Mouse (Mus musculus) gastrocnemius, postnatal 10 days (tissue): ENCODE measurements around the gene Ppil4. TPM values are rescaled to one million over a fixed set of nuclear protein-coding genes. Genes with fewer than 3 reads are reported as not detected.

Source experiments
- DNase-seq: peaks from one replicate; pipeline ENCODE4 v3.0.0; 2021; ENCODE audit warnings: mixed read lengths
- microRNA-seq, 2 experiments: library from miRNA; unstranded; fragments of <30 nt; microRNA quantifications; one replicate each; pipeline ENCODE4 v1.2.0; 2021
- total RNA-seq, 2 experiments: library from RNA; stranded (reverse); gene quantifications; 2 replicates each; pipeline ENCODE4 v1.2.3; 2021

Ppil4 gene
- total RNA-seq, 2 experiments from 2014 or later, result 14.5 to 17.6 TPM

DNA sequence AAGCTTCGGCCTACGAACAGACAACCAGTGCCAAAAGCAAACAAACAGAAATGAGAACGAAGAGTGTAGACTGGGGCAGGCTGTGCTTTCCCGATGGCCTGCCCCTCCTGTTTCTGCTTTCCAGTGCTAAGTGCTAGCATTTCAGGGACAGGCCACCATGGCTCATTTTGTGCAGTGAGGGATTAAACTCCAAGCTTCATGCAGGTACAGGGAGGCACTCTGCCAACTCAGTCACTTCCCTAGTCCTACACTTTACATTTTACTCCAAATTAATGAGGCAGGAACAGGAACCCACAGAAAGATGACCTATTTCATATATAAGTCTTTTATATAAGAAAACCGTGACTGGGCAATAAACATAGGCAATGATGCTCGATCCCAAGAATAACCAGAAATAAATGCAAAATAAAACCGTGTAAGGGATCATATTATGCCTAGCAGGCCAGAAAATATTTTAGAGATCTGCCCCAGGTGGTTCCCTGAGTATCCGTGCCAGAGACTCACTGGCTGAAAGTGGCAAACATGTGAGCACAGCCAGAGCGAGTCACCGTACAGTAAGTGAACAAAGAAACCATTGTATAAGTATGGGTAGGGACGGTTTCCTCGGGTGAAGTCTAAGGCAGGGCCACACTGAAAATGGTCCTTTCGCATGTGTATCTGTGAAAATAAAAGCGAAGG lies 68.7 kb downstream of the Ppil4 start:
- DNase-seq, result no peak

DNA sequence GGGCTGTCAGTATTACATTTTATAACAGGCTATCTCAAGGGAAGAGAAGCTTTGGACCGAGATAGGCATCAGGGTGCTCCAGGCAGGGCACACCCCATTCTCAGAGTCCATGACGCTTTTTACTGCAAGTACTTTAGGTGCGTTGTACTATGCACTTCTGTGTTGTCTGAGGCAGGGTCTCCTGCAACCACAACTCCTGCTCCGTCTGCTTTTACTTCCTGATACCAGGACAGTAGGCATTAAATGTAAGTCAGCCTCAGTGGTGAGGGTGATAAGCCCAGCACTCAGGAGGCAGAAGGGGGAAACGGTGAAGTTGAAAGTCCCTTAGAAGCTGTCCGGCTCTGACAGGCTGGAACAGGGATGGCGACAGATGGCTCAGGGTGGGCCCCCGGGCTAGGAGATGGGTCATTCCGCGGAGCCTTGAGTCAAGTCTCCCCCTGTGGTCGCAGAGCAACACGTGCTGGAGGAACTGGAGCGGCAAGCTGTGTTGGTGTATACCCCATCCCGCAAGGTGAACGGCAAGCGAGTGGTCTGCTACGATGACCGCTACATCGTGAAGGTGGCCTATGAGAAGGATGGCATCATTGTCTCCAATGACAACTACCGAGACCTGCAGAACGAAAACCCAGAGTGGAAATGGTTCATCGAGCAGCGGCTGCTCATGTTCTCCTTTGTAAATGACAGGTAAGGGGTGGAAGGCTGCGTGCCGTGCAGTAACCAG lies 69.4 kb downstream of the Ppil4 start:
- no peak for DNase-seq

DNA sequence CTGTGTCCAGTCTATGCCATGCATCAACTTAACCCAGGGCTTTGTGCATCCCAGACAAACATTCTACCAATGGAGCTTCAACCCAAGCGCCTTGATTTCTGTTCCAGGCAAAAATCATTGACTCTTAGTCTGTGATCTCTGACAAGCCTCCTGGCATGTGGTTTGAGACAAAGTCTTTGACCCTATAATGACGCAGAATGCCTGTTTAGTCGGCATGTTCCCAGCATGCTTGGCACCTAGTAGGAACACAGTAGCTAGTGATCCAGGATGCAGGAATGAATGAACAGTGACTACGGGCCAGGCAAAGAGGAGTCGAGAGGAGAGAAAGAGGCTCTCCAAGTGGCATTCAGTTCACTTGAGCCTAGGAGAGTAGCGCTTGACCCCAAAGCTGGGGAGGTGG lies 70.7 kb downstream of the Ppil4 start:
- DNase-seq, result no peak

DNA sequence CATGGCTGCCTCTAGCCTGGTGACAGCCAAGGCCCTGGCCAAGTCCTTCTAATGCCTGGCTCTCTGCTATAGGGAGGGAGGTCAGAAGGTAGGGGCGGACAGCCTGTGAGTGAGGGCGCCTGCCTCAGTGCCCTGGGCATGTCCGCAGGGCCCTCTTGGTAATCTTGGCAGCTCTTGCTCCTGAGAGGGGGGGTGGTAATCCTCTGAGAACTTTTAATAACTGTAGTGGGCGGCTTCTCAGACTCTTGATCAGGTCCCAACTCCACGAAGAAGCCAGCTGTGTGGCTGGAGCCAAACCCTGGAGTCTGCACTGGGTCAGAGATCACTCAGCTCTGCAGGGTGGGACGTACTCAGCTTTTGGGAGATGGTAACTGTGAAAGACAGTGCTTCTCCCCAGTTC lies 71.5 kb downstream of the Ppil4 start:
- peak; percentile 24 for DNase-seq

DNA sequence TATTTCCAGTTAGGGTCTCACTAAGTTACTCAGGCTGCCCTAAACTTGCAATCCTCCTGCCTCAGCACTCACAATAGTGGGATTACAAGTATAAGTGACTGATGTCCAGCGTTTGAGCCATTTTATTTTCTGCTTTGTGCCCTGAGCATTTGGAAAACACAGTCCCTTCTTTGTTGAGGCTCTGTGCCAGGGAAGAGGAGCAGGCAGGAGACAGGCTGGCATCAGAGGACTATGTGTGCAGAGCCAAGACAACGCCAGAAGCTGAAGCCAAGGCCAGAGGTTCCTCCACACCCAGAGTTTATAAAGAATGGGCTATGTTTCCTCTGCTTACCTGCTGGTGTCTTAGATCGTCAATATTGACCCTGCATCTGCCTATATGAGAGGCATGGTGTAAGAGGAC lies 72.1 kb downstream of the Ppil4 start:
- no peak for DNase-seq

DNA sequence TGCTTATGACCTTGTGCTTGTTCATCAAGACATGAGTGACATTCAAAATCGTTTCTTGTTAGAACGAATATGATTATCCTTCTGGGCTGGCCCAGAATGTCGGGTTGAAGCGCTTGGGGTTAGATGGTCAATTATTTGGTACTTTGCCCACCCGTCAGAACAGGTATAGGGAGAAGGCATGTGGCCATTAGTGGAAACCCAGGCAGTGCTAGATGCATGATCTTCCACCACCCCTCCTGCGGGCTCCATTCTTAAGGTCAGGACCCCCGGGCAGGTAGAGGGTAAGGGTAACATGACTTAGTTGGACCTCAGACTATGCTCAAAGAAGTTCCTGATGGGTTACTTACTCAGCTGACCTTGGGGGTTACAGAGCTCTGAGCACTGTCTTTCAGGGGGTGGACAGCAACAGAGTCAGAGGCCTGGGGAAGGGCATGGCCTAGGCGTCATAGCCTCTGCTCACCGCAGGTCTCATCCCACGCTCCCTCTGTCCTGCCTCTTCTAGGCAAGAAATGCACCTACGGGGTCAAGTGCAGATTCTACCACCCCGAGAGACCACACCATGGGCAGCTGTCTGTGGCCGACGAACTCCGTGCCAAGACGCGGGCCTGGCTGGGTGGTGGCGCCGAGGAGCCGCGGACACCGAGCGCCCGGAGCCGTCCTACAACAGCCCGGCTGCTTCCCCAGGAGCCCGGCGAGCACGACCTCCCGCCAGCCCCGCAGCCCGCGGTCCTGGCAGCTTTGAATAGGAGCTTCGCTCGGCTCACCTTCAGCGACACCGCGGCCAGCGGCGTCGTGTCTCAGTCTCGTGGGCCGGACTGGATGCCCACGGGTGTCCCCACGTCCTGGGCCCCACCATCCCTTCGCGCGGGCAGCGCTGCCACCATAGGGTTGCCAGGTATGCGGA lies 74.3 kb downstream of the Ppil4 start:
- DNase-seq, result peak; percentile 50

DNA sequence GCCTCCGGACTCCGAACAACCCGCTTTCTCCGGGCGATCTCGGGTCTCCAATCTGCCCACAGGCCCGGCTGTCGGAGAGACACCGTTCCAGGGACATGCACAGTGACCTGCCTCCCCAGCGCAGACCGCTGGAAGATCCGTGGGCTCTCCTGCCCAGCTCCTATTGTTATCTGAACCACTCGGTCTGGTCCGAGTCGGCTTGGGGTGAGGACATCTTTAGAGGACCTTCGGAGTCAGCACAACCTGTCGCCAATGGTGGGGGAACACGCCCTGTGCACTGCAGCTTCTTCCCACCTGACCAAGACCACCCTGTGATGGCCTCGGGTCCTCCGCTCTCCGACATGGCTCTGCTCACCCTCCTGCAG lies 75.0 kb downstream of the Ppil4 start:
- DNase-seq, result no peak

DNA sequence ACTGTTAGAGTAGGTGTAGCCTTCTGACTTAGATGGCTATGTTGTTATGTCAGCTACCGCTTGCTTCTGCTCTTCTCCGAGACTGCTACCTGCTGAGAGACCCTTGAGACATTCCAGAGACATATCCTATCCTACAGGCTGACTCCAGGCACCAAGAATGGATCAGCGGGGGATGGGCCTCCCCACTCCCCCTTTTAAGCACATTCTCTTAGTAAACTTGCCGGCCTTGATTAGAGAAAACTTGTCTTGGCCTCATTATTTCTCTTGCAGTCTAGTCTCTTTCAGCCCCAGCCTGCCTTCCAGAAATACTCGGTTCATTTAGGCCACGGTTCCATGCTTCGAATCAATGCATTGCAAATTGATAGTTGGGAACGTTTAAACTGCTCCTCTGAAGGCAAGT lies 77.1 kb downstream of the Ppil4 start:
- DNase-seq, result no peak

DNA sequence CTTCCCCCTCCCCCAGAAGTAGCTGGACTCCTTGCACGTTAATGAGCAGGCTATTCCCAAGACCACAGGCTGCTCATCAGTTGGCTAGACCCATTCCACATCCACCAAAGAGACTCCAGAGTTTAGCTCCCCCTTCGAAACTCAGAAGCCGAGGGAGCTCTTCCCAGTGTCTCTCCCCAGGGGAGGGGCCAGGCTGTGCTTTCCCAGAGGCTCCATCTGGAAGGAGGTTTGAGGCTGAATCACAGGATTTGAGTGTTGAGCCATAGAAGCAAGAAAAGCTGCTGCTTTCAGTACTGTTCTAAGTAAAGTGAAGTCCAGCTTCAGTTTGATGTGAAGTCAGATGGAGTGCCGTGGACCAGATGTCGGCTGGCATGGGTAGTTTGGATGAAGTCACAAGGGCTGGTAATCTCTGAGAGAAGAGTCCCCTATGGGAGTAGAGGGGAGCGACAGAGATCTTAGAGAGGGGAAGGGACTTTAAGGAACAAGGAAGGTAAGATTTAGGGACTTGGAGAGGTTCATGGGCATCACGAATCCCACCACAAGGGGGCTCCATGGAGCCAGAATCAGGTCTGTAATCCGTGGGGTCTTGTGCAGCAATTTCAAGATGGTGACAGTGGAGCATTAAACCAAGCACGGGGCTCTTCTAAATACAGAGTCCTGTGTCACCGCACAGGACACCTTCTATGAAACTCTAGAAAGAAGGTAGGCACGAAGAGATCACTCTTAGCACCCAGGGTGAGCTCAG lies 78.1 kb downstream of the Ppil4 start:
- peak; percentile 44 for DNase-seq

DNA sequence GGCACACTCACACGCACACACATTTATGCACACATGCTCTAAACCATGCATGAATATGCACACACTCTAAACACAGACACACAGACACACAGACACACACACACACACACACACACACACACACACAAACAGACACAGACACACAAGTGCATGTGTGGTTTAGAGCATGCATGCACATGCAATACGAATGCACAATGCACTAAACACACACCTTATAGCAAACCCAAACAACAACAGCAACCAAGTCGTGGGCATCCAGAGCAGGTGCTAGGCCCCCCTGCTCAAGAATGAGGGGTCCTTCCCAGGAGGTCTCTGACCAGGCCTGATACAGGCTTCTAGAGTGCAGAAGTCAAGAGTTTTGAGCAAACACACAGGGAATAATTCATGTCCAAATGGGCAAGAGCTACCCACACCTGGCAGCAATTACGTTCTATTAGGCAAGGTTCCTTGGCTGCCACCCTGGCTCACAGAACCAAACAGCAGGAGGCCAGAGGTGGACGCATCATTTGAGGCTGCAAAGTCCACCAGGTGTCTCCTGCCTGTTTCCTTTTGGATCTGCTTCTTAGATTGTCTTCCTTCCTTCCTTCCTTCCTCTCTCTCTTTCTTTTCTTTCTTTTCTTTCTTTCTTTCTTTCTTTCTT lies 78.8 kb downstream of the Ppil4 start:
- no peak for DNase-seq

Small RNAs within 50 kb of the gene (microRNA-seq; reads per million reads assigned to microRNA genes)
- 0 reads per million in 2 experiments for gene Mir5104

Other genes with a start within 250 kb of the Ppil4 start
- 1 to 10 TPM; 2.2 to 2.3 TPM for gene Lrp11, start 203.1 kb upstream of the Ppil4 start, total RNA-seq
- 10 to 100 TPM in 1 of 2 experiments, 1 to 10 TPM in 1; 8.2 to 11.3 TPM for gene Nup43, start 125.4 kb upstream of the Ppil4 start, total RNA-seq
- 100 to 1,000 TPM in 1 of 2 experiments, 10 to 100 TPM in 1; 99.4 to 100 TPM for gene Pcmt1, start 111.8 kb upstream of the Ppil4 start, total RNA-seq
- gene Lats1, start 111.7 kb upstream of the Ppil4 start, total RNA-seq, result 10 to 100 TPM; 16.9 to 21.8 TPM
- gene Katna1, start 66.9 kb upstream of the Ppil4 start, total RNA-seq, result 10 to 100 TPM; 12.8 to 15.1 TPM
- gene Ginm1, start 67 bp upstream of the Ppil4 start, total RNA-seq, result 10 to 100 TPM; 81.0 to 85.2 TPM
- gene Zc3h12d, start 39.6 kb downstream of the Ppil4 start, total RNA-seq, result under 1 TPM; 0.05 to 0.09 TPM
- gene Tab2, start 163.3 kb downstream of the Ppil4 start, total RNA-seq, result 10 to 100 TPM; 56.4 to 64.1 TPM